Mouse (Mus musculus) layer of hippocampus, adult 2 months (tissue): ENCODE measurements at regions not wholly inside any gene's neighbourhood (a gene's known extent, or its start where the extent isn't known, plus 50 kb on each side); places are given as distances from the start of the nearest gene placed in this dataset.
A peak's percentile ranks its signal among the peaks of the same experiment; 100 is the strongest.

Source experiments
- DNase-seq, 2 experiments: peaks; one replicate each; pipeline ENCODE4 v3.0.0; 2022; ENCODE audit warnings: low spot score in 2 of 2
- H3K27ac ChIP-seq: fragments of 200-600 bp; 2 replicates; pipeline ENCODE4 v1.8.1; 2022
- H3K4me3 ChIP-seq: fragments of 200-600 bp; 2 replicates; pipeline ENCODE4 v1.8.1; 2022; ENCODE audit warnings: mild to moderate bottlenecking
- CTCF ChIP-seq: fragments of 200-600 bp; conservative IDR thresholded peaks from 2 replicates; pipeline ENCODE4 v1.8.1; 2022; ENCODE audit warnings: antibody characterized with exemption, mild to moderate bottlenecking, moderate library complexity

DNA sequence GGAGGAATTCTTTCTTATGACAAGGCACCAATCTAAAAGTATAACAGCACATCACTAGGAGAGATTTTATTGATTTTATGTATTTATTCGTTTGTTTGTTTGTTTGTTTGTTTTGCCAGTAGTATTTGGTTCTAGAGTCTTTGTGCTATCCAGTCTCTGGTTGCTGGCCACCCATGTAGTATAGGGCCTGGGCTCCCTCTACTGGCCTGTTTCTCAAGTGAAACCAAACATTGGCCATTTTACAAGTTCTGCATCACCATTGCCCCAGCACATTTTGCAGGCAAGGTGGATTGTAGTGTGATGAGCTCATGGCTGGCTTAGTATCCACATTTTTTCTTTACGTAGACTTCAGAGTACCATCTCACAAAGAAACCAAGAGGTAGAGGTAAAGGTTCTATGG is 376.9 kb upstream of the Luzp2 start:
- Histone ChIP-seq H3K4me3 (no peak overlapping the region), H3K27ac (no peak overlapping the region)
- peak; percentile 82 for TF ChIP-seq CTCF
- peak; percentile 5 to 37 for DNase-seq

DNA sequence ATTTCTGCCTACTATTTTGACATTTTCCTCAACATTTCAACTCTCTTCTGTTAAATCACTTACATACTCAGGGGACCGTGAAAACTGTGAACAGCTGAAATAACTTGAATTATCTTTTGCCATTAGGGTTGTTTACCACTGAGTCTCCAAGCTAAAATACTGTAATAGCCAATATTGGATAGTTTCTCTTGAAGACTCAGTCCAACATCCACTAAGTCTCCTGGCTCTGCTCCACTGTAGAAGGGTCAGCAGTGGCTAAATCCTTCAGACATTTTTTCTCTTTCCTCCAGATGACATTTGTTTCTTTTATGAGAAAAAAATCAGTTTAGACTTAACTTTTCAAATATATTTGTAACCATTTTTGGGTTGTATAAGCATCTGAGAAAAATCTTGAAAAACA is 344.0 kb upstream of the Luzp2 start:
- Histone ChIP-seq H3K27ac (no peak overlapping the region), H3K4me3 (no peak overlapping the region)
- no peak for TF ChIP-seq CTCF
- DNase-seq = no peak

DNA sequence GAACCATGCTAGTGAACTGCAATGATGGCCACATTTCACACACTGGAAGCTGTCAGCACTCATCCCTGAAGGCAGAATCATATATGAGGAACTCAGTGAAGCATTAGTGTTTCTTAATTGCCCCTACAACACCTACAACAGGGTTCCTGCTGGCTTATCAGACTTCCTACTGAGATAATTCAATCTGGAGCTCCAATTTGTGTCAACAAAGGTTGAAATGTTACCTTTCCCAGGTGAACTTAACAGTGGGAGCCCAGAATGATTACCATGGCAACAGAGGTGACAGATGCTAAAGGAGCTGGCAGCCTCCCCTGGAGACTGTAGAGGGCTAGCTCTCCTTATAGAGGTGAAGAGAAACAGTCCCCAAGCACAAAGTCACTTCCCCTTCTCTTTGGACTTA is 330.1 kb upstream of the Luzp2 start:
- H3K4me3 ChIP-seq = no peak overlapping the region
- no peak for DNase-seq
- no peak for TF ChIP-seq CTCF
- no peak overlapping the region for H3K27ac ChIP-seq

DNA sequence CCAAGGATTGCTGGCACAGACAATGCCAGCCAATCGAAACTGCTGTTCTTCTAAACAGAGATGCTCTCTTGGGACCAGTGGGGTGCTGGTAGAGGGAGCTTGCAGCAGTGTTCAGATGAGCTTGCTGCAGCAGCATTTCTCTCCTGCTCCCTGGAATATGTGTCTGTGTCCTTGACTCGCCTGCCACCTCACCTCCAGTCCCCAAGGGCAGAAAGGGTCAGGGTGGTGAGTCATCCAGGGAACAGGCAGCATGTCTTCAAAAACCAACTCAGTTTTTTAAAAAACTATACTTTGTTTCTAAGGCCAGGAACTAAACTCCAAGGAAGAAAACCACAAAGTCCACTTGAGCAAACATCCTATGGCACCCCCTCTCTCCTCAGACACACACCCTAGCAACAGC is 328.3 kb upstream of the Luzp2 start:
- no peak for DNase-seq
- no peak for TF ChIP-seq CTCF

DNA sequence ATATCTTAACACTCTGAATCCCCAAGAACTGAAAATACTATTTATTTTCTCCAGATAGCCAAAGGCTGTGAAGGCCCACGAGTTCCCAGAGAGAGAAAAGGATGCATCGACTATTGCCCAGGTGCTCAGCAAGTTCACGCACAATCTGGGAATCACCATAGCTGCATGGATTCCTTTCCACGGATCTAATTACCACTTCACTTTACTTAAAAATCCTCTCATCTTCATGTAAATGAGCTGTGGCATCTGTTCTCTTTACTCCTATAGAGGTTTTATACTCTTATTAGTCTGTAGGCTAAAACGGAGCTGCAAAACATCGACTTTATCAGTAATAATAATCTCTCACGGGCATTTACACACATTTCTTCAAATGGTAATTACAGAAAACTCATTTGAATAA is 299.6 kb upstream of the Luzp2 start:
- DNase-seq = no peak
- Histone ChIP-seq H3K4me3 (no peak overlapping the region), H3K27ac (no peak overlapping the region)
- no peak for TF ChIP-seq CTCF

More for the DNA sequence above, 328.3 kb upstream of the Luzp2 start:
- H3K27ac ChIP-seq = no peak overlapping the region
- no peak overlapping the region for H3K4me3 ChIP-seq

DNA sequence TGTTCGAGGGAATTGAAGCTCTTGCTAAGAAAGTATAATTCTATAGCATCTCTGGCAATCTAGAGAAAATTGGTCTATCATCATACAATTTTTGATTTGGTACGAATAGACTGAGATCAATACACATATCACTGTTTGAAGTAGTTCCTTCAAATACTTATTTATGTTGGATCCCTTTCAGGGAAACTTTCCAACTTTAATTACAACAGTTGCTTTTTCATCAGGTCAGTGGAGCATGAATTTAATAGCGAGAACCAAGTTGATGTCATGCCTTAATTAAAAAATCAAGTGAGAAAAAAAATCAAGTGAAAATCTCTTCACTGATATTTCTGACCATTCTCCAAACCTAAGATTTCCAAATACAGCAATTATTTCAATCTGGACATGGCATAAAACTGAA is 277.9 kb upstream of the Luzp2 start:
- no peak overlapping the region for H3K4me3 ChIP-seq
- no peak for TF ChIP-seq CTCF
- H3K27ac ChIP-seq = no peak overlapping the region
- DNase-seq = no peak

DNA sequence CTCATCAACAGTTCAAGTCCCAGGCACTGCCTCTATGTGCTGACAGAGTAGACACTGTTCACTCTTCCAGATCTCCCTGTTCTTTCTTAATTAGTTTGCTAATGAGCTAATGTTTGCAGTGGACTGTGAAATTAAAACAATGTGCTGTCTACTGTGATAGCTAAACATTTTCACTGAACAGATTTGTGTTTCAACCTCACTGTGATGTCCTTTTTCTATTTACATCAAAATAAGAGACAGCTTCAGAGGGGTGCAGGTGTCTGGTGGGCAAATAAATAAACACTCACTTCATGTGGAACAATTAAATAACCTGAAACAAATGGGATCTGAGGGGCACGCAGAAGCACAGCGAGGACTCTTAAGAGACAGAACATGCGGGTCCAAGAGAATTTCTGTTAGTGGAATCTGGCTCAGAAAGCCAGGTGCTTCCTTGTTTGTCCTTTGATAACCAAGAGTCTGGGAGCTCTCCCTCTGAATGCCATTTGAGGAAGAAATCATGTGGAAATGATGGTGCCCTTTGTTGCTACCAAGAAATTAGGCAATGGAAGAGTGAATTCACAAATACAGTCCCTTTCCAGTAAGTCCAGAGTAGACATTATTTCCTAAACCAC is 269.6 kb upstream of the Luzp2 start:
- no peak for TF ChIP-seq CTCF
- no peak overlapping the region for H3K4me3 ChIP-seq
- DNase-seq = no peak
- no peak overlapping the region for H3K27ac ChIP-seq

DNA sequence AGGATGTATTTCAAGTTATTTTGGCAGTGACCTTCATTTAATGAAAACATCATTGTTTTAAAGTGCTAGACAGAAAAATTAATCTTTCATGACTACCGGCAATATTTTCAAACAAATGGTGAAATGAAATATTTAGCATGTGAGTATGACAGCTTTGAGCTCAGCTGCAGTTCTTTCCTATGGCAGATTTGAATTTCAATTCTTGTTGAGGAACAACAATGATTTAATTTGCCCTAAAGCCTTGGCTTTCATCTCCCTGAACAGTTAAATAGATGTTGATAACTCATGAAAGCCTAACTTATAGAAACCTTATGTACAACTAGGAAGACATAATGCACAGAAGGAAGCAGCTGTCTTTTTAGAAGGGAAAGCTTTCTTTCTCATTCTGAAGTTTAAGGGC is 235.5 kb upstream of the Luzp2 start:
- no peak overlapping the region for H3K4me3 ChIP-seq
- no peak for DNase-seq
- no peak for TF ChIP-seq CTCF
- H3K27ac ChIP-seq = no peak overlapping the region

DNA sequence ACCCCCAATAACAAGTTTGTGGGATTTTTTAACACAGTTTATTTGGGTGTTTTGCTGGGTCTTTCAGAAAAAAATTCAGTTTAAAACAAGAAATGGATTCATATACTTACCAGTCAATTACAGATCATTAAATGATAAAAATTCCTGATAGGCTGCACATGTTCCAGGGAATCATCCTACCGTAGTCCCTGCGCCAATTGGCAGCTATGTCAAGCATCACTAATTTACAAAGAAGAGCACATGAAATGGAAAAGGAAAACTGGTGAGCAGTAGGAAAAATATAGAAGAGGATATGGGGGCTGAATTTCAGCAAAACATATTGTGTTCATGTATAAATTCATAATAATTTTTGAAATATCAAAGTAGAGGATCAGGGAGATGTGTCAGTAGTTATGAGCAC is 212.9 kb upstream of the Luzp2 start:
- DNase-seq = no peak
- H3K27ac ChIP-seq = no peak overlapping the region
- no peak overlapping the region for H3K4me3 ChIP-seq
- TF ChIP-seq CTCF = no peak

DNA sequence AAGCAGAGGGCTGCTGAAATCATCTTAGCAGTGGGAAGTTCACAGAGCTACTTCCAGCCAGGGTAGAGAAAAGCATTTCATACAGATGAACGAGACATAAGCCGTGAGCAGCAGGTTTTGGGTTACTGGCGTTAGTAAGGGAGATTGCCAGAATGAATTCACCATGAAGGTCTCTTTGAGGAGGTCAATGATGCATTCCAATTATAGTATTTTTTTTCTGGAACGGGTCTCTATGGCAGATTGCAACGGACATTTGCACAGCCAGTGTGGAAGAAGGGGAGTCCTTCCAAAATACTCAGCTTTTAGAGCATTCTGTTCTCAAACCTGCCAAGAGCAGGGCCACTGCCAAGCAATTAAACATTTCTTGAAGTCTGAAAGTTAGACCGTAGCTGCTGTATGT is 201.4 kb upstream of the Luzp2 start:
- DNase-seq = peak; percentile 19 to 20
- Histone ChIP-seq H3K27ac (peak overlapping the region; percentile 70; the same call in 1 of the 2 replicates), H3K4me3 (no peak overlapping the region; the same call in 1 of the 2 replicates)
- no peak for TF ChIP-seq CTCF

DNA sequence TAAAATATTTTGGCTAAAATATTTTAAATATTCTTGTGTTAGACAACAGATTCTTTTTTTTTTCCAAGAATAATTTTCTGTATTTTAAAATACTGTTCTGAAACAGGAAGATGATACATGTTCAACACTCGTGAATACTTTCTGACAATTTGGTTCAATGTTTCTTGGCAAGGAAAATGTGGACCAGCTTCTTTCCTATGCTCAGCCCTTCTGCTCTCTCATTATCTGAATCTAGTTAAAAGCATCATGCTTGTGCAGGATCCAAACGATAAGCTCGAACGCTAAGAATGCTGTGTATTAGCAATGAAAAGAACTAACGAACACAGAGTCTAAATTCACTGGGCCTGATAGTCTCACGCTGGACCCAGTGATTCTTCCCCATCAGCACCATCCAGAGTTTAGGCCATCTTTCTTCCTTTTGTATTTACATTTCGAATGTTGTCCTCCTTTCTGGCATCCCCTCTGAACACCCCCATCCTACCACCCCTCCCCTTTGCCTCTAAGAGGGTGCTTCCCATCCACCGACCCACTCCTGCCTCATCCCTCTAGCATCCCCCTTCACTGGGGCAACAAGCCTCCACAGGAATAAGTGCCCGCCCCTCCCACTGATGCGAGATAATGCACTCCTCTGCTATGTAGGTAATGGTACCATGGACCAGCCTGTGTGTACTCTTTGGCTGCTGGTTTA is 200.8 kb upstream of the Luzp2 start:
- H3K4me3 ChIP-seq = no peak overlapping the region; the same call in 1 of the 2 replicates
- H3K27ac ChIP-seq = peak overlapping the region; percentile 70
- DNase-seq = peak; percentile 34 to 63
- no peak for TF ChIP-seq CTCF

DNA sequence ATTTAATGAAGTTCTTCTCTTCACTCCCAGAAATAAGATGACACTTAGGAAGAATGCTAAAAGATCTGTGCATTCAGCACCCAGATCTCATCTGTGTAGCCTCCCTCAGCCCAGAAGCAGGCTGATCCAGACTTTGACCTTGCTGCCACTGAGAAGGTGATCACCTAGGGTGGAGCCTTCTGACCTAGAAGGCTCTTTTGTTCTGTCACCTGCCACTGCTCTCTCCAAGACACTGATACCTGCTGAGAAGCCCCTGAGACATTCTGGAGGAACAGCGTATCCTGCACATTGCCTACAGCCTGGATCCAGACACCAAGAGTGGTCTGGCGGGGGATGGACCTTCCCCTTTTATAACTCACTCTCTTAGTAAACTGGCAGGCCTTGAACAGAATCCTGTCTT is 190.0 kb upstream of the Luzp2 start:
- DNase-seq = no peak
- H3K27ac ChIP-seq = no peak overlapping the region
- no peak for TF ChIP-seq CTCF
- no peak overlapping the region for H3K4me3 ChIP-seq

DNA sequence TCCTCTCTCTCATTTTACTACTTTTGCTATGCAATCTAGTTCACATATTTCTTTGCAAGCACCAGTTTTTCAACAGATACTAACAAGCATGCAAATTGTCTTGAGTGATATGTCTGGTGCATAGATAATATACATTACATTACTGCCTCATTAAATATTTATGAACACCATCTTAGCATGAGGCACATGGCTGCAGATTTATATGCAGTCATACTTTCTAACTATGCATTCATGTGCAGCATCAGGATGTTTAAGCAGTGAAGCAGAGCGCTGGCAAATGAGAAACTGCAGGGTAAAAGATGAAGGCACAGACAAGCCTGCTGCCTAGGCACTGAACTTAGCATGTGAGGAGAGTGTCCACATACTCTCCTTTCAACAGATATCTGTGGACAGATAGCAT is 186.3 kb upstream of the Luzp2 start:
- H3K4me3 ChIP-seq = no peak overlapping the region
- no peak overlapping the region for H3K27ac ChIP-seq
- no peak for DNase-seq
- no peak for TF ChIP-seq CTCF
